Mouse (Mus musculus) brain, embryonic 14.5 days (tissue): Measurements from ENCODE around the gene Bcor.

Experiments used
- CTCF ChIP-seq: fragments of 200-500 bp; IDR thresholded peaks from 2 replicates; pipeline ENCODE4 v1.5.1; 2012; ENCODE audit warnings: inconsistent platforms, mild to moderate bottlenecking, moderate library complexity, borderline replicate concordance; ENCODE audit not compliant: insufficient read depth, insufficient read length; ENCODE audit errors: extremely low read depth
- POLR2A ChIP-seq: fragments of 200-500 bp; IDR thresholded peaks from 2 replicates; pipeline ENCODE4 v1.6.1; 2012; ENCODE audit warnings: mild to moderate bottlenecking, inconsistent platforms, borderline replicate concordance; ENCODE audit not compliant: poor library complexity, insufficient read depth, insufficient read length, severe bottlenecking; ENCODE audit errors: extremely low read depth

GRCm38 (mm10) chrX:12076763-12077600 lies 83.2 kb downstream of the Bcor start:
- TF ChIP-seq POLR2A (no peak), CTCF (no peak)
